Mouse (Mus musculus) heart, postnatal 10 days (tissue): ENCODE results near the gene Atg4a-ps. TPM values are rescaled to one million over a fixed set of nuclear protein-coding genes. Genes with fewer than 3 reads are reported as not detected.

ENCODE experiments used
- DNase-seq, 2 experiments: peaks; one replicate each; pipeline ENCODE4 v3.0.0; 2021
- intact Hi-C: fragments of 180-260 bp; cut with DNase I; formaldehyde crosslinking; loops from one replicate; pipeline ENCODE4 v1.15.1; 2025
- total RNA-seq, 2 experiments: library from RNA; stranded (reverse); gene quantifications; 2 replicates each; pipeline ENCODE4 v1.2.3; 2021

Gene Atg4a-ps
- total RNA-seq, 2 experiments from 2014 or later, result 1.5 TPM; not detected in 1

GRCm38 (mm10) chr3:103633124-103633523 is 12.7 kb downstream of the Atg4a-ps start:
- intact Hi-C loops, result no loop called here
- no peak for DNase-seq

- DNase-seq, result no peak
- intact Hi-C loops, result no loop called here
These were observed 18.2 kb downstream of the Atg4a-ps start for GRCm38 (mm10) chr3:103627661-103628060.

GRCm38 (mm10) chr3:103626481-103626880 is 19.4 kb downstream of the Atg4a-ps start:
- intact Hi-C loops, result no loop called here

GRCm38 (mm10) chr3:103625169-103625568 is 20.7 kb downstream of the Atg4a-ps start:
- intact Hi-C loops, result no loop called here
- DNase-seq, result no peak

More at GRCm38 (mm10) chr3:103626481-103626880, 19.4 kb downstream of the Atg4a-ps start:
- DNase-seq, result no peak

- DNase-seq, result no peak
- intact Hi-C loops, result no loop called here
These were observed 21.2 kb downstream of the Atg4a-ps start for GRCm38 (mm10) chr3:103624591-103625051.

- no peak for DNase-seq
- intact Hi-C loops, result no loop called here
These were observed 21.9 kb downstream of the Atg4a-ps start for GRCm38 (mm10) chr3:103623893-103624470.

GRCm38 (mm10) chr3:103620101-103620500 is 25.8 kb downstream of the Atg4a-ps start:
- intact Hi-C loops, result no loop called here
- peak in 1 of 2 experiments; percentile 24 for DNase-seq

- intact Hi-C loops, result no loop called here
These were observed 28.9 kb downstream of the Atg4a-ps start for GRCm38 (mm10) chr3:103616981-103617380.

GRCm38 (mm10) chr3:103615621-103616020 is 30.2 kb downstream of the Atg4a-ps start:
- no peak for DNase-seq
- intact Hi-C loops, result no loop called here

More at GRCm38 (mm10) chr3:103616981-103617380, 28.9 kb downstream of the Atg4a-ps start:
- no peak for DNase-seq

- intact Hi-C loops, result no loop called here
These were observed 33.1 kb downstream of the Atg4a-ps start for GRCm38 (mm10) chr3:103612636-103613355.

GRCm38 (mm10) chr3:103610231-103610630 is 35.6 kb downstream of the Atg4a-ps start:
- DNase-seq, result no peak
- intact Hi-C loops, result no loop called here

More at GRCm38 (mm10) chr3:103612636-103613355, 33.1 kb downstream of the Atg4a-ps start:
- peak; percentile 16 to 27 for DNase-seq

GRCm38 (mm10) chr3:103606660-103607595 is 38.9 kb downstream of the Atg4a-ps start:
- intact Hi-C loops, result no loop called here
- DNase-seq, result no peak

- DNase-seq, result no peak
- intact Hi-C loops, result no loop called here
These were observed 39.7 kb downstream of the Atg4a-ps start for GRCm38 (mm10) chr3:103606045-103606597.

GRCm38 (mm10) chr3:103601561-103601960 is 44.3 kb downstream of the Atg4a-ps start:
- intact Hi-C loops, result no loop called here
- no peak for DNase-seq

GRCm38 (mm10) chr3:103601011-103601410 is 44.9 kb downstream of the Atg4a-ps start:
- intact Hi-C loops, result no loop called here
- DNase-seq, result peak; percentile 35 to 36

GRCm38 (mm10) chr3:103597586-103597985 is 48.3 kb downstream of the Atg4a-ps start:
- DNase-seq, result no peak
- intact Hi-C loops, result no loop called here

- intact Hi-C loops, result no loop called here
- DNase-seq, result no peak
These were observed 50.5 kb downstream of the Atg4a-ps start for GRCm38 (mm10) chr3:103595271-103595810.
